Mouse (Mus musculus) CH12.LX (cell line): ENCODE measurements around the gene Ntrk3. TPM values are rescaled to one million over a fixed set of nuclear protein-coding genes. Genes with fewer than 3 reads are reported as not detected.

ENCODE experiments used
- DNase-seq: peaks from one replicate; pipeline ENCODE4 v3.0.0-alpha.2; 2013; ENCODE audit errors: extremely low read depth
- H3K27ac ChIP-seq: 2 replicates; pipeline ENCODE4 v1.5.1; 2012; ENCODE audit warnings: low read depth, mild to moderate bottlenecking, control low read depth, moderate library complexity; ENCODE audit not compliant: insufficient read depth
- H3K27me3 ChIP-seq: replicated peaks from 2 replicates; pipeline ENCODE3; 2012; ENCODE audit warnings: inconsistent platforms
- H3K36me3 ChIP-seq, 2 experiments: replicated peaks in 1 of 2; 2 replicates each; pipeline versions ENCODE3 to v1.6.1; 2012; ENCODE audit warnings: inconsistent platforms in 1 of 2, low read length in 1 of 2, mild to moderate bottlenecking in 1 of 2, mixed read lengths in 1 of 2, moderate library complexity in 1 of 2; ENCODE audit not compliant: control insufficient read depth in 1 of 2, insufficient read depth in 1 of 2
- H3K4me1 ChIP-seq, 2 experiments: 2 replicates each; pipeline ENCODE4 v1.6.1; 2012; ENCODE audit warnings: inconsistent platforms in 1 of 2, moderate library complexity in 1 of 2; ENCODE audit not compliant: insufficient read depth in 2 of 2, control insufficient read depth in 1 of 2
- H3K4me2 ChIP-seq: 2 replicates; pipeline ENCODE4 v1.6.1; 2012; ENCODE audit warnings: low read depth, mild to moderate bottlenecking, control low read depth; ENCODE audit not compliant: poor library complexity, insufficient read depth, severe bottlenecking
- H3K4me3 ChIP-seq, 3 experiments: fragments of 150-350 bp in 1 of 3; sonication (generic) in 1 of 3; replicated peaks in 1 of 3; 2 replicates each; pipeline versions ENCODE3 to v1.5.1; 2011 to 2012; ENCODE audit warnings: low read depth in 2 of 3, low read length in 2 of 3, mild to moderate bottlenecking in 2 of 3, moderate library complexity in 2 of 3, control low read depth in 1 of 3, improper control_type of control experiment in 1 of 3, inconsistent platforms in 1 of 3, mixed read lengths in 1 of 3; ENCODE audit not compliant: poor library complexity in 1 of 3
- H3K79me2 ChIP-seq: replicated peaks from 2 replicates; pipeline ENCODE4 v1.6.1; 2012; ENCODE audit warnings: mild to moderate bottlenecking, moderate library complexity; ENCODE audit not compliant: control insufficient read depth, poor library complexity, insufficient read depth, severe bottlenecking; ENCODE audit errors: extremely low read depth
- H3K9ac ChIP-seq: 2 replicates; pipeline ENCODE4 v1.6.1; 2012; ENCODE audit warnings: low read depth, mild to moderate bottlenecking, control low read depth, moderate library complexity; ENCODE audit not compliant: insufficient read depth
- H3K9me3 ChIP-seq: replicated peaks from 2 replicates; pipeline ENCODE3; 2012; ENCODE audit warnings: low read length, inconsistent platforms, mixed read lengths
- CHD1 ChIP-seq: IDR thresholded peaks from 2 replicates; pipeline ENCODE4 v1.6.1; 2012; ENCODE audit warnings: low read depth, low read length, improper control_type of control experiment, inconsistent platforms
- CHD2 ChIP-seq: IDR thresholded peaks from 2 replicates; pipeline ENCODE4 v1.6.1; 2011; ENCODE audit warnings: low read length, improper control_type of control experiment
- ELF1 ChIP-seq: IDR thresholded peaks from 2 replicates; pipeline ENCODE4 v1.6.1; 2014; ENCODE audit warnings: low read depth, mild to moderate bottlenecking, inconsistent platforms, low read length, improper control_type of control experiment
- EP300 ChIP-seq: IDR thresholded peaks from 2 replicates; pipeline ENCODE4 v1.6.1; 2011; ENCODE audit warnings: low read length, improper control_type of control experiment
- ETS1 ChIP-seq: conservative IDR thresholded peaks from 2 replicates; pipeline ENCODE4 v1.6.1; 2012; ENCODE audit warnings: low read depth, mild to moderate bottlenecking, inconsistent platforms, low read length, improper control_type of control experiment, moderate library complexity
- HCFC1 ChIP-seq: IDR thresholded peaks from 2 replicates; pipeline ENCODE4 v1.6.1; 2012; ENCODE audit warnings: low read depth, mild to moderate bottlenecking, inconsistent platforms, low read length, improper control_type of control experiment
- JUND ChIP-seq: conservative IDR thresholded peaks from 2 replicates; pipeline ENCODE4 v1.6.1; 2011; ENCODE audit warnings: low read depth, low read length, improper control_type of control experiment
- KAT2A ChIP-seq: IDR thresholded peaks from 2 replicates; pipeline ENCODE4 v1.6.1; 2012; ENCODE audit warnings: low read length, improper control_type of control experiment, inconsistent platforms; ENCODE audit not compliant: insufficient replicate concordance
- MAZ ChIP-seq: IDR thresholded peaks from 2 replicates; pipeline ENCODE4 v1.6.1; 2012; ENCODE audit warnings: low read depth, mild to moderate bottlenecking, inconsistent platforms, low read length, improper control_type of control experiment, moderate library complexity
- MEF2A ChIP-seq: IDR thresholded peaks from 2 replicates; pipeline ENCODE4 v1.6.1; 2014; ENCODE audit warnings: low read depth, mild to moderate bottlenecking, inconsistent platforms, low read length, improper control_type of control experiment, borderline replicate concordance
- MYC ChIP-seq: IDR thresholded peaks from 2 replicates; pipeline ENCODE4 v1.6.1; 2011; ENCODE audit warnings: low read depth, mild to moderate bottlenecking, improper control_type of control experiment, low read length
- NRF1 ChIP-seq: IDR thresholded peaks from 2 replicates; pipeline ENCODE4 v1.6.1; 2014; ENCODE audit warnings: low read depth, mild to moderate bottlenecking, inconsistent platforms, low read length, improper control_type of control experiment, moderate library complexity
- PAX5 ChIP-seq: IDR thresholded peaks from 2 replicates; pipeline ENCODE4 v1.6.1; 2012; ENCODE audit warnings: low read length, inconsistent platforms, mixed read lengths
- POLR2A ChIP-seq: IDR thresholded peaks from 2 replicates; pipeline ENCODE4 v1.6.1; 2011; ENCODE audit warnings: low read depth, mild to moderate bottlenecking, improper control_type of control experiment, low read length
- POLR2AphosphoS2 ChIP-seq: IDR thresholded peaks from 2 replicates; pipeline ENCODE4 v1.6.1; 2011; ENCODE audit warnings: low read depth, low read length, improper control_type of control experiment
- RCOR1 ChIP-seq: conservative IDR thresholded peaks from 2 replicates; pipeline ENCODE4 v1.6.1; 2012; ENCODE audit warnings: low read depth, mild to moderate bottlenecking, inconsistent platforms, low read length, improper control_type of control experiment
- TBP ChIP-seq: conservative IDR thresholded peaks from 2 replicates; pipeline ENCODE4 v1.6.1; 2011; ENCODE audit warnings: low read depth, low read length, improper control_type of control experiment
- TCF12 ChIP-seq: IDR thresholded peaks from 2 replicates; pipeline ENCODE4 v1.6.1; 2014; ENCODE audit warnings: low read depth, mild to moderate bottlenecking, inconsistent platforms, low read length, improper control_type of control experiment
- UBTF ChIP-seq: IDR thresholded peaks from 2 replicates; pipeline ENCODE4 v1.6.1; 2012; ENCODE audit warnings: low read depth, mild to moderate bottlenecking, inconsistent platforms, low read length, improper control_type of control experiment, moderate library complexity
- USF1 ChIP-seq: IDR thresholded peaks from 2 replicates; pipeline ENCODE4 v1.6.1; 2014; ENCODE audit warnings: low read depth, mild to moderate bottlenecking, inconsistent platforms, low read length, improper control_type of control experiment
- USF2 ChIP-seq: conservative IDR thresholded peaks from 2 replicates; pipeline ENCODE4 v1.6.1; 2011; ENCODE audit warnings: low read depth, low read length, improper control_type of control experiment
- dilution Hi-C: fragments of 300-500 bp; cut with MboI; formaldehyde crosslinking; loops from 2 replicates; pipeline ENCODE4 v1.14.3; 2020; ENCODE audit warnings: low sequenced_read_pairs; ENCODE audit not compliant: extremely low pct_unique_long_range_greater_than_20kb, extremely low pct_ligation_motif_present
- in situ Hi-C: fragments of 300-500 bp; cut with MboI; formaldehyde crosslinking; loops from 3 replicates; pipeline ENCODE4 v1.14.3; 2019; ENCODE audit warnings: low sequenced_read_pairs, low pct_ligation_motif_present, low pct_unique_long_range_greater_than_20kb, mixed read lengths
- polyA plus RNA-seq: library from polyadenylated mRNA; unstranded; fragments of >175 nt; gene quantifications from 2 replicates; pipeline ENCODE4 v1.2.1, GENCODE M21; 2012; ENCODE audit warnings: low read depth; ENCODE audit not compliant: insufficient read length
- total RNA-seq, 2 experiments: library from RNA; depleted of rRNA; stranded (reverse); fragments of 300-350 nt in 1 of 2; fragments of >200 nt in 1 of 2; gene quantifications; 2 replicates each; pipeline ENCODE4 v1.2.3; 2012 to 2014

Gene Ntrk3
- total and polyA plus RNA-seq, 3 experiments = 0.21 TPM; not detected in 2

DNA sequence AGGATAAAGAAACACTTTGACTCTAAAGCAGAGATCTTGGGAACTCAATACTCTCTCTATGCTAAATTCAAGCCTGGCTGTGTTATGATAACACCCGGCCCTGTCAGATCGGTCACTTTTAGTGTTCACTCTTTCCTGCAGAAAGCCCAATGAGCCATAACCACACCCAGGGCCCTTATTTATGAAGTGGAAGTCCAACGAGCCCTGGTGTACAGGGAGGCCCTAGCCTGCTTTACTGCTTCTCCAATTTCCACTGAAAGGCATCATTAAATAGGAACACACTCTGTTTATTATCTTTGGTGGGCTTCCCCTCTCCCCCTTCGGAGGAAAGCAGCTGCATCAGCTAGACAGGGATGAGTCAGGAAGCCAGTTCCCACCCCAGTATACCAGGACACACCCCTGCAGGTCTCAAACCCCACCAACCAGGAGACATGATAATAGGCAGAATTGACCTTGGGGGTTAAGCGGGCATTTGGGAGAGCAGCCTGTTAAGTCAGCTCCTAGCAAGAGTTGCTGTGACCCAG is 489.6 kb downstream of the Ntrk3 start:
- in situ Hi-C loops = no loop called here
- Histone ChIP-seq H3K79me2 (no peaks in the 10 kb centered on the region), H3K4me2 (no peak overlapping the region), H3K27ac (no peak overlapping the region), H3K9ac (no peak overlapping the region), H3K4me3 (no peak overlapping the region), H3K36me3 (no peaks in the 10 kb centered on the region), H3K27me3 (no peaks in the 10 kb centered on the region), H3K9me3 (peaks cover 74% of the 10 kb centered on the region), H3K4me1 (no peaks in the 10 kb centered on the region)
- no peak for DNase-seq
- dilution Hi-C loops = no loop called here
- TF ChIP-seq JUND = no peak
- no peak for TF ChIP-seq POLR2AphosphoS2
- TF ChIP-seq MYC = no peak
- no peak for TF ChIP-seq NRF1
- TF ChIP-seq POLR2A = no peak
- TF ChIP-seq CHD1 = no peak
- no peak for TF ChIP-seq USF2
- no peak for TF ChIP-seq MEF2A
- TF ChIP-seq CHD2 = no peak
- no peak for TF ChIP-seq TBP
- TF ChIP-seq EP300 = no peak
- TF ChIP-seq ETS1 = no peak
- no peak for TF ChIP-seq UBTF
- no peak for TF ChIP-seq TCF12
- no peak for TF ChIP-seq KAT2A
- no peak for TF ChIP-seq PAX5
- TF ChIP-seq ELF1 = no peak

DNA sequence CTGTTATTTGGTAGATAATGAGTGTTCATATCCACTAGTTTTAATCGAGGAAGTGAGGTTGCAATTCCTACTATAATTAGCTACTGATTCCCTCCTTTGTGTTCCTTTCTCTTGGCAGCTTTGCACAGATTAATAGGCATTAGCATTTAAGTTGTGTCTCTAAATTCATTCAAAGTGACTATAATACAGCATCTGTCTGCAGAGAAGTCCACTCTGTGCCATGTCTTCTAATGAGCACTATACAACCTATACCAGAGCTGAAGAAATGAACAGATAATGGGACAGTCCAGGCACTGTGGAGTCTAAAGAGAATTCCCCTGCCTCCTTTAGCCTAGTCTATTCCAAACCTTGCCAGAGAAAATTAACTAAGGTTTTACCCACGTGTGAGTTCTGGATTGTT is 498.8 kb downstream of the Ntrk3 start:
- dilution Hi-C loops = no loop called here
- TF ChIP-seq USF1 = no peak
- TF ChIP-seq MAZ = no peak
- no peak for TF ChIP-seq RCOR1
- no peak for TF ChIP-seq HCFC1
- DNase-seq = no peak
- H3K4me2 ChIP-seq = no peak overlapping the region
- H3K4me1 ChIP-seq = no peaks in the 10 kb centered on the region
- H3K27me3 ChIP-seq = no peaks in the 10 kb centered on the region
- H3K27ac ChIP-seq = no peak overlapping the region
- H3K36me3 ChIP-seq = no peaks in the 10 kb centered on the region
- peaks cover 43% of the 10 kb centered on the region for H3K9me3 ChIP-seq
- in situ Hi-C loops = no loop called here
- H3K79me2 ChIP-seq = no peaks in the 10 kb centered on the region
- H3K4me3 ChIP-seq = no peak overlapping the region
- no peak overlapping the region for H3K9ac ChIP-seq
